Mouse (Mus musculus) small intestine, adult 2 months (tissue): ENCODE data around the gene Traf1.

ENCODE experiments used
- CTCF ChIP-seq: fragments of 200-500 bp; IDR thresholded peaks from 2 replicates; pipeline ENCODE4 v1.5.1; 2012; ENCODE audit warnings: low read depth, mild to moderate bottlenecking, control low read depth, inconsistent platforms, low read length, moderate library complexity, mixed read lengths; ENCODE audit not compliant: insufficient replicate concordance, insufficient read length; ENCODE audit errors: extremely low read depth
- POLR2A ChIP-seq: fragments of 200-500 bp; IDR thresholded peaks from 2 replicates; pipeline ENCODE4 v1.6.1; 2012; ENCODE audit warnings: low read depth, mild to moderate bottlenecking, control low read depth, inconsistent platforms, low read length, moderate library complexity

GRCm38 (mm10) chr2:34958036-34958435 is 3.5 kb downstream of the Traf1 start:
- no peak for TF ChIP-seq CTCF
- no peak for TF ChIP-seq POLR2A
